Mouse (Mus musculus) small intestine, adult 2 months (tissue): ENCODE results near the gene Pik3r6.

Source experiments
- CTCF ChIP-seq: fragments of 200-500 bp; IDR thresholded peaks from 2 replicates; pipeline ENCODE4 v1.5.1; 2012; ENCODE audit warnings: low read depth, mild to moderate bottlenecking, control low read depth, inconsistent platforms, low read length, moderate library complexity, mixed read lengths; ENCODE audit not compliant: insufficient replicate concordance, insufficient read length; ENCODE audit errors: extremely low read depth
- POLR2A ChIP-seq: fragments of 200-500 bp; IDR thresholded peaks from 2 replicates; pipeline ENCODE4 v1.6.1; 2012; ENCODE audit warnings: low read depth, mild to moderate bottlenecking, control low read depth, inconsistent platforms, low read length, moderate library complexity

DNA sequence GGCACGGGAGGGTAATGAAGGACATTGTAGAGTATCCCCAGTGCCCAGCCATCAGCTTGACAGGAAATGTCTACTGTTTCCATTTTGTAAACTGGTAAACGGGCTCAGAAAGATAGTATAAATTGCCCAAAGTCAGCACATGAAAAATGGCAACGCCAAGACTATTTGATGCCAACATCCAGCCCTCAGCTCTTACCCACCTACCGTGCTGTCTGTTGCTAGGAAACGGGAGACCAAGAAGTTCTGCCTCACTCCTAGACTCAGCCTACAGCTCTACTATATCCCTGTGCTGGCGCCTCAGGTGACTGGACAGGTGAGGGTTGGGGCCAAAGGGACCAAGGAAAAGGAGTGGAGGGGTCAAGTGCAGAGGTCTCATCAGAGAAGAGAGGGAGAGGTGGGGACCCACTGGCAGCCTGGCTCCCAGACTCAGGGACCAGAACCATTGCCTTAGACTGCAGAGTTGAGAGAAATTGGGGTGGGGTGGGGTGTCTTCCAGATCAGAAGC is 31.2 kb downstream of the Pik3r6 start:
- TF ChIP-seq POLR2A (no peak), CTCF (no peak)
